Mouse (Mus musculus) bone marrow, adult 2 months (tissue): ENCODE results near the gene Fntb.

Source experiments
- CTCF ChIP-seq: fragments of 200-500 bp; IDR thresholded peaks from 2 replicates; pipeline ENCODE4 v1.5.1; 2011; ENCODE audit warnings: low read length, control low read depth; ENCODE audit not compliant: control insufficient read depth, insufficient read depth
- POLR2A ChIP-seq: fragments of 200-500 bp; IDR thresholded peaks from 2 replicates; pipeline ENCODE4 v1.6.1; 2011; ENCODE audit warnings: low read depth, mild to moderate bottlenecking, control low read depth, low read length, borderline replicate concordance; ENCODE audit not compliant: control insufficient read depth

GRCm38 (mm10) chr12:76898141-76898540, 132.8 kb downstream of the Fntb start:
- no peak for TF ChIP-seq CTCF
- no peak for TF ChIP-seq POLR2A
